Mouse (Mus musculus): ENCODE measurements around the gene Oit1. TPM values are rescaled to one million over a fixed set of nuclear protein-coding genes. Genes with fewer than 3 reads are reported as not detected.

Oit1 gene
- total RNA-seq (2023) = not detected

DNA sequence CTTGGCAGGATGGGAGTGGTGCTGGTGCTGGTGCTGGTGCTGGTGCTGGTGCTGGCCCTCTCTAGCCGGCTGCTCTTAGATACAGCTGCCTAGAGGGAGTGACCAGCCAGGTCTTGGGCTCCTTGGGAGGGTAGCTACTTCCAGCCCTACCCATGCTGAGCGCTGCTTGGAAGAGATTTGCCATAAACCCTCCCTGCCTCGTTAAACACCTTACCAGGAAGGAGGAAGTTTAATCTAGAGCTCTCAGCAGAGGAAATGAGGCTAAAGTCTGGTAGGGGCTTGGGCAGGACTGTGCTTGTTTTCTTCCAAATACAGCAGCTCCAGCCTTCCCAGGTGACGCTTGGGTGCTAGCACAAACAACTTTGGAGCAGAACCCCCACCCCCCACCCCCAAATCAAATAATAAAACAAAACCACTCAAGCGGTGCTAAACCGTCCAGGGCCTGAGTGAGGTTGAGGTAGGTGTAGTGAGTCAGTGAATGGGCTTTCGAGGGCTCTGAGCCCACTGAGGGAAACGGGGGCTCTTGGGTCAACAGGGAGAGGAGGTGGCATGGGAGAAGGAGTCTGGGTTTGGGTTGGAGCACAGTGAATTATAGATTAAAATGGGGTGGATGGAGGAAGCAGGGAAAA, at the start of gene Oit1:
Gene Oit1, minus strand, starts transcription at position 70 of the 629 bp plus-strand sequence.

DNA sequence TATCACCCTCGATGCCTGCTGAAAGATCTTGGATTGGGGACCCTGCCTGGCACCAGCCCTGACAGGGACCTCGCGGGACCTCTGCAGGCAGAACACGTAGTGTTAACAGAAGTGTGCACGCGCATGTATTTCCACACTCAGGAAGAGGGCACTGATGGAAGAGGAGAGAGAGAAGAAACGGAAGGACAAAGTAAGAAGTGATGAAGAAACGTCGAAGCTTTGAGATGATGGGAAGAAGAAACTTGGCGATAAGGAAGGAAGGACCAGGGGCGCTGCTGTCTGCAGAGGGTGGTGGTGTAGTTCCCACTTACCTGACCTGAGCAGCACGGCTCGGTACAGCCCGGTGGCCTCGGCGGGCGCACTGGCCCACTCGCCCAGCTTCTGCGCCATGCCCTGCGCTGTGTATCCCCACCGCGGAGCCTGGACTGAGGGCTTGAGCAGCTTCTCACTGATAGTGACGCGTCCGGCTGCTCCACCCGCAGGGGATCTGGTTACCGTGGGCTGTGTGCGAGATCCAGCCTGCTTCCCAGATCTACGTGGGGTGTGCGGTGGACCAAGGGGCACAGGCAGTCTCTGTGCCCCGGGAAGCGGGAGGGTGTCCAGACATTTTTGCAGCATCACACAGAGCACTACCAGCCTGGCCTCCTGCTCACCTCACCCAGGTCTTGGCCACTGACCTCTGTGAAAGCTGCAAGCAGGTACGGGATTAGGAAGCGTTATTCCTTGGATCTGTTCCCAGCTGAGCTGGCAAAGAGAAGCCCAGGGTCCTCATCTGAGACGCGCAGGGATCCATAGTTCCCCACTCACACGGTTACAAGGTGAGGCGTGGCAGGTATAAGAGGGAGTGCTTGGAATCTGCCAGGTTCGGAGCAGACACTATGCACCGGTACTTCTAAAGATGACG, 61.1 kb downstream of the Oit1 start, which contains the start of gene Fam107a:
Gene Fam107a, minus strand, starts transcription at position 830 of the 904 bp plus-strand sequence.

Other genes with a start within 250 kb of the Oit1 start
- gene Pdhb, start 205.7 kb downstream of the Oit1 start, total RNA-seq (2023) = 100 to 1,000 TPM; 124 to 150 TPM
- gene Kctd6, start 164.6 kb downstream of the Oit1 start, total RNA-seq (2023) = 10 to 100 TPM; 11.2 to 13.1 TPM
- not detected for gene Acox2, start 119.4 kb downstream of the Oit1 start, total RNA-seq (2023)
- not detected for gene Fam107a, start 60.7 kb downstream of the Oit1 start, total RNA-seq (2023)